Mouse (Mus musculus) myocyte (in vitro differentiated cells): Measurements from ENCODE around the gene 1700028K03Rik. TPM values are rescaled to one million over a fixed set of nuclear protein-coding genes. Genes with fewer than 3 reads are reported as not detected.

ENCODE experiments used
- H3K27me3 ChIP-seq: one replicate; pipeline ENCODE4 v1.6.1; 2011; ENCODE audit not compliant: control insufficient read depth, insufficient read depth, insufficient read length
- H3K36me3 ChIP-seq: one replicate; pipeline ENCODE4 v1.6.1; 2011; ENCODE audit not compliant: control insufficient read depth, insufficient read depth
- H3K4me2 ChIP-seq: one replicate; pipeline ENCODE4 v1.6.1; 2011; ENCODE audit warnings: low read depth, control low read depth
- H3K4me3 ChIP-seq: one replicate; pipeline ENCODE4 v1.5.1; 2011; ENCODE audit warnings: mild to moderate bottlenecking, control low read depth, moderate library complexity
- H3K79me2 ChIP-seq: one replicate; pipeline ENCODE4 v1.6.1; 2011; ENCODE audit not compliant: control insufficient read depth, insufficient read depth
- H3ac ChIP-seq: one replicate; pipeline ENCODE4 v1.6.1; 2011; ENCODE audit not compliant: control insufficient read depth, insufficient read length
- CEBPB ChIP-seq: IDR thresholded peaks from 2 replicates; pipeline ENCODE4 v1.6.1; 2011; ENCODE audit warnings: mild to moderate bottlenecking, moderate library complexity; ENCODE audit not compliant: poor library complexity, insufficient read depth, severe bottlenecking
- E2F4 ChIP-seq: IDR thresholded peaks from one replicate; pipeline ENCODE4 v1.6.1; 2011; ENCODE audit warnings: mild to moderate bottlenecking, control low read depth, moderate library complexity; ENCODE audit not compliant: insufficient read depth
- MAX ChIP-seq: IDR thresholded peaks from one replicate; pipeline ENCODE4 v1.6.1; 2011; ENCODE audit warnings: low read depth, mild to moderate bottlenecking, control low read depth
- MYOD1 ChIP-seq, 3 experiments: IDR thresholded peaks; one replicate each; pipeline ENCODE4 v1.6.1; 2011; ENCODE audit warnings: control low read depth in 2 of 3, low read depth in 2 of 3, mild to moderate bottlenecking in 2 of 3, moderate library complexity in 1 of 3; ENCODE audit not compliant: insufficient read length in 2 of 3, control insufficient read depth in 1 of 3
- MYOG ChIP-seq, 3 experiments: IDR thresholded peaks; one replicate each; pipeline ENCODE4 v1.6.1; 2011; ENCODE audit warnings: control low read depth in 2 of 3, low read depth in 2 of 3, mild to moderate bottlenecking in 2 of 3; ENCODE audit not compliant: insufficient read length in 2 of 3, control insufficient read depth in 1 of 3, insufficient read depth in 1 of 3
- POLR2A ChIP-seq: IDR thresholded peaks from one replicate; pipeline ENCODE4 v1.6.1; 2011; ENCODE audit warnings: low read depth, mild to moderate bottlenecking, control low read depth, moderate library complexity; ENCODE audit not compliant: insufficient read length
- POLR2AphosphoS2 ChIP-seq: IDR thresholded peaks from one replicate; pipeline ENCODE4 v1.6.1; 2011; ENCODE audit warnings: low read depth, control low read depth; ENCODE audit not compliant: insufficient read length
- REST ChIP-seq: IDR thresholded peaks from one replicate; pipeline ENCODE4 v1.6.1; 2011; ENCODE audit warnings: mild to moderate bottlenecking, control low read depth, moderate library complexity; ENCODE audit not compliant: insufficient read depth, insufficient read length
- SRF ChIP-seq: IDR thresholded peaks from one replicate; pipeline ENCODE4 v1.6.1; 2011; ENCODE audit warnings: low read depth; ENCODE audit not compliant: control insufficient read depth, insufficient read length
- TCF12 ChIP-seq: IDR thresholded peaks from one replicate; pipeline ENCODE4 v1.6.1; 2011; ENCODE audit warnings: mild to moderate bottlenecking, control low read depth; ENCODE audit not compliant: poor library complexity, insufficient read depth, severe bottlenecking
- TCF3 ChIP-seq: IDR thresholded peaks from one replicate; pipeline ENCODE4 v1.6.1; 2011; ENCODE audit warnings: low read depth, control low read depth; ENCODE audit not compliant: insufficient read length
- USF1 ChIP-seq: IDR thresholded peaks from one replicate; pipeline ENCODE4 v1.6.1; 2011; ENCODE audit warnings: low read depth, mild to moderate bottlenecking, control low read depth, moderate library complexity
- polyA plus RNA-seq: library from polyadenylated mRNA; unstranded; fragments of >200 nt; fragmentation: generic; extraction: Trizol; gene quantifications from one replicate; pipeline ENCODE4 v1.2.1, GENCODE M21; 2012; ENCODE audit warnings: missing spikeins

The 1700028K03Rik gene
- polyA plus RNA-seq, 1 experiment: not detected

DNA sequence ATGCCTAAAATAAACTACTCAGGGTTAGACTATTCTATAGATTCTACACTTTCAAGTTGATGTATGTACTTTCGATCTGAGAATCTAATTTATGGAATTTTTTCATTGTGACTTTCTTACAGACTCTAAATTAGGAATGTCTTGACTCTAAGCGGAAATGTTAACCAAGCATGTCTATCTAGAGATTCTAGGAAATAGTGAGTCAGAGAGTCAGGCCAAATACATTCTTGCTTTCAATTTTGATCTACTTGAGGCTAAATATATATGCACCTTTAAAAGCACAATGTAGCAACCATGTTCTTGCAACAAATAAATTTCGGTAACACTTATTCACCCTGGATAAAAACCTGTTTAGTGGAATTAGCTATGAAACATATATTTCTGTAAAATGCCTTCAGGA lies 5.7 kb upstream of the 1700028K03Rik start:
- Histone ChIP-seq H3K4me2 (no peak overlapping the region), H3K27me3 (no peaks in the 10 kb centered on the region), H3K79me2 (no peaks in the 10 kb centered on the region), H3K36me3 (no peaks in the 10 kb centered on the region), H3K4me3 (no peak overlapping the region), H3ac (no peak overlapping the region)
- TF ChIP-seq POLR2AphosphoS2 (no peak), SRF (no peak), POLR2A (no peak), E2F4 (no peak), MYOG (IDR thresholded peaks at IDR 0.05; ENCODE audit: control insufficient read depth in 1 of 3, insufficient read depth in 1 of 3, insufficient read length in 2 of 3, low read depth in 2 of 3) (no peak), REST (no peak), USF1 (no peak), MAX (no peak), TCF3 (no peak), TCF12 (no peak), MYOD1 (IDR thresholded peaks at IDR 0.05; ENCODE audit: control insufficient read depth in 1 of 3, insufficient read length in 2 of 3, low read depth in 2 of 3) (no peak), CEBPB (no peak)

DNA sequence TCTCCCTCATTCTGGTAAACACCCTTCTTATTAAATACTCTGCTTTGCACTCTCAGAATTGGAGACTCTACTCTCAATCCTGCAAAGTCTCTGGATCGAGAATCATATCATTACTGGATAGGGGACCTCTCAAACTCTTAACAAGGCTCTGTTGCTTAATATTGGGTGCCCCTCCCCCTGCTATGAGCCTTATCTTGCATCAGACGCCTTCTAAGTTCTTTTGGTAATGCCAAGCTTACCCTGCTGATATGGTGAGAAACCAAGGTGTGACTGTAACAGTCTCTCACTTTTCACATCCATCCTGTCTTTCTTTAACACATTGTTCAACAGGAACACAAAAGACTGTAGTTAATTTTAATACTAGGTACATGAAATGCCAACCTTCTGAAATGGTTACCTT lies 919 bp upstream of the 1700028K03Rik start:
- H3K36me3 ChIP-seq: no peaks in the 10 kb centered on the region
- H3K4me3 ChIP-seq: no peak overlapping the region
- H3ac ChIP-seq: no peak overlapping the region

DNA sequence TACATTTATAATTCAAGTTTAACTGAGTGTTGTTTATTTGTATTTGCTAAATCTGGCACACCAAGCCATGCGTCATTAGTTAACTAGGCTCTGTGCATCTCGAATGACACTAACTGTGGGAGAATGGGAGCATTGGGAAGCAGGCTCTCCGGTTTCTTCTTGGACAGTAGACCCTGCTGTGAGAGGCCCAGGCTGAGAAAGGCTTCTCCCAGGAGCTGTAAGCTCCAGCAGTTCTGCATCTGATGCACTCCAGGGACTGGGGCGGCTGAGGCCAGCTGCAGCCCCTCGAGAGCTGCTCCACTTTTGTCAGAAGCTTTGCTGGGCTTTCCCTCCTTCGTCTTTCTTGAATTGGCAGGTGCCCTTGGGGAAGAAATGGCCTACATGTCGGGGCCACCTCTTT lies 7.2 kb downstream of the 1700028K03Rik start:
- H3K4me2 ChIP-seq: no peak overlapping the region
- no peaks in the 10 kb centered on the region for H3K27me3 ChIP-seq
- H3K36me3 ChIP-seq: no peaks in the 10 kb centered on the region
- H3ac ChIP-seq: no peak overlapping the region
- no peaks in the 10 kb centered on the region for H3K79me2 ChIP-seq
- no peak overlapping the region for H3K4me3 ChIP-seq
- TF ChIP-seq POLR2AphosphoS2: no peak
- TF ChIP-seq E2F4: no peak
- TF ChIP-seq CEBPB: no peak
- no peak for TF ChIP-seq SRF
- no peak for TF ChIP-seq POLR2A
- TF ChIP-seq MYOG (IDR thresholded peaks at IDR 0.05; ENCODE audit: control insufficient read depth in 1 of 3, insufficient read depth in 1 of 3, insufficient read length in 2 of 3, low read depth in 2 of 3): no peak
- TF ChIP-seq TCF12: no peak

More for the DNA sequence above, 919 bp upstream of the 1700028K03Rik start:
- Histone ChIP-seq H3K79me2 (no peaks in the 10 kb centered on the region), H3K27me3 (peaks cover 6% of the 10 kb centered on the region), H3K4me2 (no peak overlapping the region)
- TF ChIP-seq MYOG (IDR thresholded peaks at IDR 0.05; ENCODE audit: control insufficient read depth in 1 of 3, insufficient read depth in 1 of 3, insufficient read length in 2 of 3, low read depth in 2 of 3) (no peak), SRF (no peak), E2F4 (no peak), POLR2A (no peak), TCF12 (no peak), MYOD1 (IDR thresholded peaks at IDR 0.05; ENCODE audit: control insufficient read depth in 1 of 3, insufficient read length in 2 of 3, low read depth in 2 of 3) (no peak), REST (no peak), CEBPB (no peak), TCF3 (no peak), MAX (no peak), USF1 (no peak), POLR2AphosphoS2 (no peak)

DNA sequence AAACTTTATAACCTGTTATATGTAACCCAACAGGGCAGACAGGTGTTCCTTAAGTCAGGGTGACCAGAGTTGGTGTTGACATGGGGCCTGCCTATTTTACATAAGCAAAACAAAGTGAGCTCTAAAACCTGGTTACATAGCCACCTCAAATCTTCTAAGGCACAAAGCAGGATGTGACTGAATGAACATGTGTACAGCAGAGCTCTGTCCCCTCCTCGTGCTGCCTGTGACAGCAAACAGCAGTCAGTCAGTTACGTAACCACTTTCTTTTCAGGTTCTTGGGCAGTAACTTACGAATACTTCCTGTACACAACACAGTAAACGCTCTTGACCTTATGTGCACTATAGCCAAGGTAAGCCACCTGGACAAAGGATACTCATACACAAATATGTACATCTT lies 11.4 kb downstream of the 1700028K03Rik start:
- H3K36me3 ChIP-seq: no peaks in the 10 kb centered on the region
- H3K4me2 ChIP-seq: no peak overlapping the region
- no peak for TF ChIP-seq POLR2A
- TF ChIP-seq TCF12: no peak
- no peak for TF ChIP-seq USF1
- no peak for TF ChIP-seq E2F4
- no peak for TF ChIP-seq SRF
- TF ChIP-seq POLR2AphosphoS2: no peak
- no peak for TF ChIP-seq CEBPB
- no peak for TF ChIP-seq REST
- TF ChIP-seq TCF3: no peak
- TF ChIP-seq MYOD1 (IDR thresholded peaks at IDR 0.05; ENCODE audit: control insufficient read depth in 1 of 3, insufficient read length in 2 of 3, low read depth in 2 of 3): no peak
- no peak for TF ChIP-seq MYOG (IDR thresholded peaks at IDR 0.05; ENCODE audit: control insufficient read depth in 1 of 3, insufficient read depth in 1 of 3, insufficient read length in 2 of 3, low read depth in 2 of 3)
- TF ChIP-seq MAX: no peak
- no peak overlapping the region for H3ac ChIP-seq
- no peaks in the 10 kb centered on the region for H3K27me3 ChIP-seq
- H3K4me3 ChIP-seq: no peak overlapping the region
- no peaks in the 10 kb centered on the region for H3K79me2 ChIP-seq

DNA sequence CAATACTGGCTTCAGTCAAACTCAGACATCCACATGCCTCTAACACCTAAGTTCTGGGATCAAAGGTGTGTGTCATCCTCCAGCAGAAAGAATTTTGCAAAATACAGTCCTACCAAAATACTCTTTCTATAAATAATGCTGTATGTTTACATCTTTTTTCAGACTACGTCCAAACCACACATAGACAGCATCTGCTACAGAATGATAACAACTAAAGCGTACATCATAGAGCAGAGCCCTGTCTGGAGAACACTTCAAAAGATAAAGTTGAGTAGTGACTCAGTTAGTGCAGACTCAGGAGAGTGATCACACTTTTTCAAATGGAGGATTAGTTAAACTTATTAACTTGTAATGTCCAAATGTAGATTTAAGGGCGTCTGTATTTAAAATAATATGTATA lies 13.4 kb downstream of the 1700028K03Rik start:
- TF ChIP-seq E2F4 (no peak), REST (no peak)
- H3K79me2 ChIP-seq: no peaks in the 10 kb centered on the region
- H3ac ChIP-seq: no peak overlapping the region
- H3K36me3 ChIP-seq: no peaks in the 10 kb centered on the region
- H3K4me3 ChIP-seq: no peak overlapping the region
- no peak overlapping the region for H3K4me2 ChIP-seq
- no peaks in the 10 kb centered on the region for H3K27me3 ChIP-seq
